Mouse (Mus musculus): ENCODE measurements around the gene Paqr7.

DNA sequence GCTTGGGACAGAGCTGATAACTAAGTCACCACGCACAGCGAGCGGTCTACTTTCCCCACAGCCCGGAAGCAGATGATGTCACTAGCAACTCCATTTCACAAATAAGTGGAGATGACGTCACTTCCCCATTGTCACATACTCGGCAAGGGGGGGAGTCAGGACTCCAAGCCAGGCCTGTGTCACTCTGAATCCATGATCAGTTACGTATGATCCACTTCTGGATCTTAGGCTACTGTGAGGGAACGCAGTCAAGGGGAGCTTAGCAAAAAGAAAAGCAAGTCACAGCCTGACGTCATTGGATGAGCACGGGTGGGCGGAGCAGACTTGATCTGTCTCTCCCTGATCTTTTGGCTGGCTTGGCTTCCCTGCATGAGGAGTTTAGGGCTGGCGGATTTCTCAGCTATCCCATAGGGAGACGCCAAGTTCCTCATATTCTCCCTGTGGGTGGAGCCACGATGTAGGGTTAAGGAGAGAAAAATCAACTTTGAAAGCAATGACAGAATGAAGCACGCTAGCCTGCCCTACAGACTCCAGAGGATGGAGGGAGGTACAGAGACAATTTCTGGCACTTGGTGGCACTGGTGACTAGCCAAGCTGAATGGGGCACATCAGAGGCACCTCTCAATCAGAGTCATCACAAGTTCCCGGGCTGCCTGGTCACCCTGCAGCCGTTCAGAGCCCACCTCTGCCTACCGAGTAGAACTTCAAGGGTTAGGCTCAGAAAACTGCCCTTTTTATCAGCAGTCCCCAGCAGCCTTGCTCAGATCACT is 51.9 kb downstream of the Paqr7 start:
- TF ChIP-seq POLR2A (IDR thresholded peaks at IDR 0.05; ENCODE audit: control insufficient read depth, extremely low read depth, insufficient read depth, low read length, poor library complexity) (no peak), CTCF (IDR thresholded peaks at IDR 0.05; ENCODE audit: borderline replicate concordance, control insufficient read depth, extremely low read depth, insufficient read depth, low read length, poor library complexity) (no peak)
